Mouse (Mus musculus) stomach, postnatal 0 days (tissue): ENCODE measurements at regions not wholly inside any gene's neighbourhood (a gene's known extent, or its start where the extent isn't known, plus 50 kb on each side); places are given as distances from the start of the nearest gene placed in this dataset.
A peak's percentile ranks its signal among the peaks of the same experiment; 100 is the strongest.

Experiments
- ATAC-seq: fragments of 200-750 bp; cut with Nextera tagmentation; 2 replicates; pipeline ENCODE4 v1.8.0; 2017; ENCODE audit not compliant: low FRiP score, low TSS enrichment
- DNase-seq: peaks from one replicate; pipeline ENCODE4 v3.0.0-alpha.2; 2016; ENCODE audit warnings: low spot score
- H3K27ac ChIP-seq: fragments of 300-500 bp; sonication (generic); replicated peaks from 2 replicates; pipeline ENCODE4 v1.5.1; 2014; ENCODE audit warnings: mild to moderate bottlenecking, control low read depth
- H3K27me3 ChIP-seq: fragments of 300-500 bp; sonication (generic); 2 replicates; pipeline ENCODE4 v1.6.1; 2014; ENCODE audit warnings: low read length; ENCODE audit not compliant: control insufficient read depth, insufficient read depth
- H3K36me3 ChIP-seq: fragments of 300-500 bp; sonication (generic); 2 replicates; pipeline ENCODE4 v1.6.1; 2014; ENCODE audit warnings: low read length, mixed read lengths; ENCODE audit not compliant: control insufficient read depth, insufficient read depth
- H3K4me1 ChIP-seq: fragments of 300-500 bp; sonication (generic); replicated peaks from 2 replicates; pipeline ENCODE4 v1.6.1; 2014; ENCODE audit warnings: antibody characterized with exemption; ENCODE audit not compliant: control insufficient read depth, insufficient read depth
- H3K4me2 ChIP-seq: fragments of 300-500 bp; sonication (generic); replicated peaks from 2 replicates; pipeline ENCODE4 v1.6.1; 2014; ENCODE audit warnings: low read depth, mild to moderate bottlenecking, control low read depth, moderate library complexity
- H3K4me3 ChIP-seq: fragments of 300-500 bp; sonication (generic); 2 replicates; pipeline ENCODE4 v1.5.1; 2014; ENCODE audit warnings: low read depth, low read length, control low read depth
- H3K9ac ChIP-seq: fragments of 300-500 bp; sonication (generic); 2 replicates; pipeline ENCODE4 v1.6.1; 2014; ENCODE audit warnings: mild to moderate bottlenecking, low read length, control low read depth, mixed read lengths
- H3K9me3 ChIP-seq: fragments of 300-500 bp; sonication (generic); 2 replicates; pipeline ENCODE4 v1.6.1; 2016; ENCODE audit warnings: low read length; ENCODE audit not compliant: control insufficient read depth
- CTCF ChIP-seq: IDR thresholded peaks from 2 replicates; pipeline ENCODE4 v1.5.1; 2016; ENCODE audit warnings: antibody characterized with exemption, low read depth, mild to moderate bottlenecking, moderate library complexity
- EP300 ChIP-seq: optimal IDR thresholded peaks from 2 replicates; pipeline ENCODE3; 2016; ENCODE audit warnings: antibody characterized with exemption
- WGBS: fragments of 180-500 bp; shearing (Covaris S2); extraction: QIAGEN DNeasy Blood & Tissue Kit; methylation state at CpG from one replicate; pipeline ENCODE4 v1.1.7; 2014; 5-methylcytosine and 5-hydroxymethylcytosine counted together

DNA sequence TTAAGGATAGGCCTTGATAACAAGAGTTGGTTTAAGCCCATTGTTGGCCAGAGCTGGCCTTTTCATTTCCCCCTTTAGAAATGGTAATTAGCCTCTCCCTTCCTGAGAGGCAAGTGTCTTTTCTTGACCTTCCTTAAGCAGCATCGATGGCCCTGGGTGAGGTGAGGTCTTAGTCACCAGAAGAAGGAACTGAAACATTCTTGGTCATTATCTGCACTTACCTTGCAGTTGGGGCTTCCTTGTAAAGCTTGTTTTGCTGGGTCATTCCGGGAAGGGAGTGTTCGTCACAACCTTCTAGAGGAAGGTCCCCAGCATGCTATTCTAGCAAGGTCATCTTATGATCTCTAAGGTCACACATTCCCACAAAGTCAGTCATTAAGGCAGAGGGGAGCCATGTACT lies 322.6 kb upstream of the Meis1 start:
- Histone ChIP-seq H3K4me2 (no peak overlapping the region), H3K9ac (no peak overlapping the region), H3K9me3 (no peaks in the 10 kb centered on the region), H3K27ac (no peak overlapping the region), H3K4me1 (no peaks in the 10 kb centered on the region), H3K36me3 (no peaks in the 10 kb centered on the region), H3K27me3 (no peaks in the 10 kb centered on the region), H3K4me3 (no peak overlapping the region)
- TF ChIP-seq EP300: no peak
- no peak for TF ChIP-seq CTCF
- DNase-seq (no peak), ATAC-seq (no peak)
- 59% methylated on average over 3 of the region's 3 CpGs for WGBS

DNA sequence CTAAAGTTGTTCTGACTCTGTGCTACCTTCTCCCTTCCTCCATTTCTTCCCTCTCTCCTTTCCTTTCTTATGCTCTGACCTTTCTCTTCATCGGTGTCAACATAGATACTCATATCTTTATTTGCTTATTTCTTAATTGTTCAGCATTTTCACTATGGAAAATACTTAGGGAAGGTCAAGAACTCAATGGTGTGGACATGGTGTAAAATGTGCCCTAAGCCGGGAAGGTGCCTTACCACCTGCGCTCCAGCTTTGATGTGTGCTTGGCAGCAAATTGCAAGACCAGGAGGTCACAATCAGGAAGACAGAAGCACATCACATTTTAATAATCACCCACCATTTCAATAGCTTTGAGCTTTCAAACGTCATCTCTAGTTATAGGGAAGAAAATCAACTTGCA lies 324.0 kb upstream of the Meis1 start:
- no peak for ATAC-seq
- TF ChIP-seq EP300: no peak
- TF ChIP-seq CTCF: no peak
- H3K27ac ChIP-seq: no peak overlapping the region
- H3K27me3 ChIP-seq: no peaks in the 10 kb centered on the region
- H3K9me3 ChIP-seq: no peaks in the 10 kb centered on the region
- H3K4me1 ChIP-seq: no peaks in the 10 kb centered on the region
- H3K4me3 ChIP-seq: no peak overlapping the region
- DNase-seq: no peak
- no peak overlapping the region for H3K9ac ChIP-seq
- WGBS: 78% methylated on average over 4 of the region's 4 CpGs
- H3K4me2 ChIP-seq: no peak overlapping the region
- H3K36me3 ChIP-seq: no peaks in the 10 kb centered on the region

DNA sequence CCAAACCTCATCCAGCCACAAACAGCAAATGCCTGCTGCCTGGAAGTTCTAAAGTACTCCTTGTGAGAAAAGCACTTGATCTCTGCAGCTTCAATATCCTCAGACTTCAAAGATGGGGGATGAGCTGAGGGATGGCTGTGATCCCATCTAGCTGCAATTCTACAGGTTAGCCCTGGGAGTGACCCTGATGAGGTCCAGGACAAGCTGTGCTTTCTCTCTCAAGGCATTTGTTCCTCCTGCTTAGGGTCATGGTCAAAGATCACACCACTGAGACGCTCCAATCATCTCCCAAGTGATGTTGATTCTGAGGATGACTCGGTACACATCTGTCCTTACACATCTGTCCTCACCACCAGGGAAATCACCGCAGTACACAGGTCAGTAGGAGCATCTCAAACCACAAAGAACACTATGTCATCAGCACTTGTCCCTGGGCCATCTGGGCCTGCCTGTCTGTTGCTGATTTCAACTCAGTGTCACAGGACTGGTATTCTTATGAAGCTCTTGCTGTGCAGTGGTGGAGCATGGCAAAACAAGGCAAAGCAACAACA lies 327.6 kb upstream of the Meis1 start:
- TF ChIP-seq EP300 (no peak), CTCF (no peak)
- Histone ChIP-seq H3K27ac (no peak overlapping the region), H3K4me1 (no peaks in the 10 kb centered on the region), H3K9me3 (no peaks in the 10 kb centered on the region), H3K4me2 (no peak overlapping the region), H3K9ac (no peak overlapping the region), H3K36me3 (no peaks in the 10 kb centered on the region), H3K27me3 (no peaks in the 10 kb centered on the region), H3K4me3 (no peak overlapping the region)
- no peak for ATAC-seq
- DNase-seq: no peak
- 75% methylated on average over 3 of the region's 3 CpGs for WGBS

DNA sequence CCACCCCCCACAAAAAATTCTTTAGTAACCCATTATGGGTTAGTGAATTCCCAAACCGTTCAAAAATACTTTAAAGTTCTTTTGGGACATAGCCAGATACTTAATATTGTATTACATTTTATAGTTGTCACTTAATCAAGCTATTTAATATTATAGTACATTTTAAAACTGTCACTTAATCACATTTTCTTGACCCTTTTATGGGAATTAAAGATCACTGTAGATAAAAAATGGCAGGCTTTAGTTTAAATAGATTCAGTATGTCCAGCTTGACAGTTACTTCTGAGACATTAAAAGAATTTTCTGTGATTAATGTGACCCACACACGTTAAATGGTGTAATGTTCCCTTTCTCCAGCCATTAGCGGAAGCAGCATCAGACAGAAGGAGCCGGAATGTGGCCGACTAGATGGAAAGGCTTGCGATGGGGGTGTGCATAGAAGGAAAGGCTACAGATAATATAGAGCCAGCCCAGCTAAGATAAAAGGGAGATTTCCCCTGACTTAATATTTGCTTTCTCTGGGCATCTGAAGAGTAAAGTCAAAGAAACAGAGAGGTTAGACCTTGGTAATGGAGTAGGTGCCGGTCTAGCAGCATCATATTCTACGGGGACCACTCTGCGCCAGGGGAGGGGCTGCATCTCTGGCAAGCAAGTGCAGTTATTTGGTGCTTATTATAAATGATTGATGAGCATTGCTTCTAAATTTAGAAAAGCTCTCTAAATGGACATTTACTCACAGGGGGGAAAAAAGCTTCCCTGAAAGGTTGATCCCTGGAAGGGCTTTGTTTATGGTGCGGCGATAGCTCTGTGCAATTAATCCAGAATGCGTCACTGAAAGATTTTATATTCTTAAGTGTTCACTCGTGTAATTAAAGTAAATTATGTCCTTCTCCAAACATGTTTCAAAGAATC lies 331.8 kb upstream of the Meis1 start:
- WGBS: 23% methylated on average over 13 of the region's 13 CpGs
- Histone ChIP-seq H3K4me3 (no peak overlapping the region), H3K4me1 (no peaks in the 10 kb centered on the region), H3K4me2 (peak overlapping the region; percentile 37), H3K9me3 (no peaks in the 10 kb centered on the region), H3K27me3 (no peaks in the 10 kb centered on the region), H3K9ac (no peak overlapping the region), H3K36me3 (no peaks in the 10 kb centered on the region), H3K27ac (no peak overlapping the region)
- DNase-seq (no peak), ATAC-seq (no peak; the same call in 1 of the 2 replicates)
- no peak for TF ChIP-seq CTCF
- TF ChIP-seq EP300: peak; percentile 85

DNA sequence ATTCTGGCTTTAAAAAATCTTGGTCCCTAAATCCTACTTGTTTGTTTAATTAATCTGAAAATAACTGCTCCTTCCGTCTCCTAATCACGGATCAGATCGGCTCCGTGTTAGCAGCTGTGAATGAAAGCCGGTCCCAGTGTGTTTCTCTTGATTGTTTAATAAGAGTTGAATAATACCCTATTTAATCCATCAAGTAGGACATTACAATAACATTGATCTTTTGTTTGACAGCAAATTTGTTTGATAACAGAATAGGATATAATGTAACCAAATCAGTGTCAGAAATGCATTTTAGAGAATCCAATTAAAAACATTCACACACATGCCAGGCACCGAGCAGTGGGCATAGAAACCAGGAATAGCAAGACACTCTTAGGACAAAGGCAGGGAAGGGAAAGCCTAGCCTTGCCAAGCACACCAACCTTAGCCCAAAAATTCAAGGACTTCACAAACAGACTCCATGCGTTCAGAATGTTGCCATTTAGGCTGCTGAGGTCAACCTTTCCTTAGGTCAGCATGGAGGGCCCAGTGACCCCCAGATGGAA lies 332.5 kb upstream of the Meis1 start:
- no peak for ATAC-seq
- WGBS: 21% methylated on average over 7 of the region's 7 CpGs

DNA sequence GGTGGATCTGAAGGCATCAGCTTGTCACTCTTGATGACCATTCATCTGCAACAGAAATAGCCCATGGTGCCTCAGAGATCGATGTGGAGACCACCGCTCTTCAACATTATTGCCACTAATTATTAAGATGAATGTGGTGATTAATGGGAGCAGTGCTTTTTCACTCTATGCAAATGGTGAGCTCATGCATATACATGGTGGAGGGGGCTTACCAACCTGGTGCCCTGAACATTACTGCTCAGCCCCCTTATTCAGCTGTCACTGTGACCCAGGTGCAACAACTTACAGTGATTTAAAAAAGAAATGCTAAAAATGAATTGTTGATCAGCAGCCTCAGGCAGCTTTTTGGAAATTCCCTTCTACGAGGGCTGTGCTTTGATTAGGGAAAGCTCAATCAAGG lies 334.9 kb upstream of the Meis1 start:
- Histone ChIP-seq H3K27ac (no peak overlapping the region), H3K27me3 (no peaks in the 10 kb centered on the region), H3K9ac (no peak overlapping the region), H3K4me2 (no peak overlapping the region), H3K36me3 (no peaks in the 10 kb centered on the region), H3K9me3 (no peaks in the 10 kb centered on the region), H3K4me3 (no peak overlapping the region), H3K4me1 (no peaks in the 10 kb centered on the region)
- DNase-seq (no peak), ATAC-seq (no peak)
- 92% methylated on average over 3 of the region's 3 CpGs for WGBS
- no peak for TF ChIP-seq EP300
- TF ChIP-seq CTCF: no peak

More for the DNA sequence above, 332.5 kb upstream of the Meis1 start:
- Histone ChIP-seq H3K27ac (no peak overlapping the region), H3K36me3 (no peaks in the 10 kb centered on the region), H3K4me1 (no peaks in the 10 kb centered on the region), H3K9me3 (no peaks in the 10 kb centered on the region), H3K9ac (no peak overlapping the region), H3K27me3 (no peaks in the 10 kb centered on the region), H3K4me3 (no peak overlapping the region), H3K4me2 (peak overlapping the region; percentile 37; the same call in 1 of the 2 replicates)
- DNase-seq: no peak
- TF ChIP-seq CTCF (no peak), EP300 (peak; percentile 13)
